Mouse (Mus musculus): ENCODE results near the gene Pik3cb. TPM values are rescaled to one million over a fixed set of nuclear protein-coding genes. Genes with fewer than 3 reads are reported as not detected.
A peak's percentile ranks its signal among the peaks of the same experiment; 100 is the strongest.

Gene Pik3cb
- total and polyA plus RNA-seq, 3 experiments, result 2.2 to 7.6 TPM; not detected in 1

- no peak overlapping the region for H3K27ac ChIP-seq (ENCODE audit: control insufficient read depth, low read depth, low read length)
- peak; percentile 56 for DNase-seq (ENCODE audit: low read depth, low spot score)
- H3K4me3 ChIP-seq (ENCODE audit: control insufficient read depth in 1 of 2, insufficient read depth in 1 of 2, low read depth in 2 of 2, low read length in 2 of 2), result no peak overlapping the region
- H3K79me2 ChIP-seq (ENCODE audit: control insufficient read depth, insufficient read depth, low read length, poor library complexity), result no peaks in the 10 kb centered on the region
- no peaks in the 10 kb centered on the region for H3K9me3 ChIP-seq (replicated peaks; ENCODE audit: insufficient read depth, low read length)
- no peak overlapping the region for H3K9ac ChIP-seq (ENCODE audit: control insufficient read depth, low read depth, low read length, poor library complexity, severe bottlenecking)
- no peaks in the 10 kb centered on the region for H3K27me3 ChIP-seq (ENCODE audit: control insufficient read depth in 1 of 2, insufficient read depth in 2 of 2, low read length in 2 of 2)
- peaks cover 3% of the 10 kb centered on the region in 2 experiments; a peak in 3 of 4 replicates for H3K4me1 ChIP-seq (ENCODE audit: control insufficient read depth in 1 of 2, insufficient read depth in 2 of 2, low read length in 2 of 2)
- TF ChIP-seq MEF2A (IDR thresholded peaks at IDR 0.05; ENCODE audit: extremely low read depth, insufficient replicate concordance, low read depth, low read length, poor library complexity, severe bottlenecking), result no peak
- TF ChIP-seq ZC3H11A (IDR thresholded peaks at IDR 0.05; ENCODE audit: low read depth, low read length), result no peak
- TF ChIP-seq TCF12 (IDR thresholded peaks at IDR 0.05; ENCODE audit: low read depth, low read length), result no peak
- 0 out of 4 replicates have a peak, but pooled peaks have one; percentile 7 to 21 for TF ChIP-seq EP300 (IDR thresholded peaks at IDR 0.05; ENCODE audit: low read depth in 1 of 2, low read length in 2 of 2)
- peak; percentile 45 for TF ChIP-seq TAL1 (IDR thresholded peaks at IDR 0.05; ENCODE audit: low read length)
- TF ChIP-seq GABPA (IDR thresholded peaks at IDR 0.05; ENCODE audit: low read depth, low read length), result no peak
- H3K36me3 ChIP-seq (ENCODE audit: control insufficient read depth in 1 of 2, insufficient read depth in 2 of 2, low read length in 2 of 2), result peaks cover 0 to 3% of the 10 kb centered on the region in 2 experiments; a peak in 2 of 4 replicates
Observed at GRCm38 (mm10) chr9:99110213-99110612, 30.2 kb downstream of the Pik3cb start.

- TF ChIP-seq TCF12 (IDR thresholded peaks at IDR 0.05; ENCODE audit: low read depth, low read length) (no peak), EP300 (IDR thresholded peaks at IDR 0.05; ENCODE audit: low read depth in 1 of 2, low read length in 2 of 2) (peak in 1 of 2 experiments; percentile 55; a peak in 2 of 4 replicates), MXI1 (IDR thresholded peaks at IDR 0.05; ENCODE audit: low read depth, low read length) (peak; percentile 61), SIN3A (IDR thresholded peaks at IDR 0.05; ENCODE audit: low read length) (0 out of 2 replicates have a peak, but pooled peaks have one; percentile 31), MYB (IDR thresholded peaks at IDR 0.05; ENCODE audit: low read depth, low read length) (no peak), MAX (IDR thresholded peaks at IDR 0.05; ENCODE audit: low read length) (no peak; the same call in 1 of the 2 replicates), ELF1 (IDR thresholded peaks at IDR 0.05; ENCODE audit: low read depth, low read length) (no peak), GABPA (IDR thresholded peaks at IDR 0.05; ENCODE audit: low read depth, low read length) (no peak), ZC3H11A (IDR thresholded peaks at IDR 0.05; ENCODE audit: low read depth, low read length) (no peak), E2F4 (IDR thresholded peaks at IDR 0.05; ENCODE audit: borderline replicate concordance, low read depth, low read length) (no peak), POLR2AphosphoS5 (IDR thresholded peaks at IDR 0.05; ENCODE audit: borderline replicate concordance, low read depth, low read length) (no peak), TBP (IDR thresholded peaks at IDR 0.05; ENCODE audit: low read depth, low read length) (peak; percentile 68; the same call in 1 of the 2 replicates), ZMIZ1 (IDR thresholded peaks at IDR 0.05; ENCODE audit: low read depth, low read length) (no peak), NRF1 (IDR thresholded peaks at IDR 0.05; ENCODE audit: insufficient read depth, low read depth, low read length, poor library complexity, severe bottlenecking) (no peak), USF1 (IDR thresholded peaks at IDR 0.05; ENCODE audit: low read depth, low read length) (no peak), UBTF (IDR thresholded peaks at IDR 0.05; ENCODE audit: borderline replicate concordance, insufficient read depth, low read depth, low read length) (no peak), NELFE (IDR thresholded peaks at IDR 0.05; ENCODE audit: low read depth, low read length) (no peak), BHLHE40 (IDR thresholded peaks at IDR 0.05; ENCODE audit: borderline replicate concordance, low read depth, low read length) (no peak), ETS1 (IDR thresholded peaks at IDR 0.05; ENCODE audit: low read depth, low read length) (no peak)
- peak; percentile 84 for DNase-seq (ENCODE audit: low read depth, low spot score)
- Histone ChIP-seq H3K36me3 (ENCODE audit: control insufficient read depth in 1 of 2, insufficient read depth in 2 of 2, low read length in 2 of 2) (peaks cover 0 to 3% of the 10 kb centered on the region in 2 experiments; a peak in 2 of 4 replicates), H3K79me2 (ENCODE audit: control insufficient read depth, insufficient read depth, low read length, poor library complexity) (no peaks in the 10 kb centered on the region), H3K9me3 (replicated peaks; ENCODE audit: insufficient read depth, low read length) (no peaks in the 10 kb centered on the region), H3K4me3 (ENCODE audit: control insufficient read depth in 1 of 2, insufficient read depth in 1 of 2, low read depth in 2 of 2, low read length in 2 of 2) (peak overlapping the region; percentile 36 to 39), H3K4me1 (ENCODE audit: control insufficient read depth in 1 of 2, insufficient read depth in 2 of 2, low read length in 2 of 2) (peaks cover 3% of the 10 kb centered on the region in 2 experiments; a peak in 3 of 4 replicates), H3K27me3 (ENCODE audit: control insufficient read depth in 1 of 2, insufficient read depth in 2 of 2, low read length in 2 of 2) (no peaks in the 10 kb centered on the region), H3K27ac (ENCODE audit: control insufficient read depth, low read depth, low read length) (peak overlapping the region; percentile 20), H3K9ac (ENCODE audit: control insufficient read depth, low read depth, low read length, poor library complexity, severe bottlenecking) (peak overlapping the region; percentile 20; the same call in 1 of the 2 replicates)
Observed at GRCm38 (mm10) chr9:99109585-99109984, 30.8 kb downstream of the Pik3cb start.

Measured in MEL (cell line).